Mouse (Mus musculus) left cerebral cortex, adult 6 months (tissue): ENCODE data around the gene Arf3. TPM values are rescaled to one million over a fixed set of nuclear protein-coding genes. Genes with fewer than 3 reads are reported as not detected.

Source experiments
- long read RNA-seq, 2 experiments: library from polyadenylated mRNA; unstranded; transcript quantifications; one replicate each; pipeline ENCODE4 v2.0.0; 2019 to 2020
- polyA plus RNA-seq: library from polyadenylated mRNA; unstranded; fragments of <200 nt; fragmentation: Nextera tagmentation; gene quantifications from 2 replicates; pipeline ENCODE4 v1.2.3, GENCODE M21; 2021

Gene Arf3
- 83.7 and 260 TPM in 2 replicates for polyA plus RNA-seq
- long read RNA-seq, experiment 1, full-length matches to known transcripts: 123 of 629 reads
- long read RNA-seq, experiment 1, partial matches to known transcripts: 80 of 629 reads
- long read RNA-seq, experiment 1, other reads (novel, unspliced or antisense): 426 of 629 reads
- long read RNA-seq, experiment 2, full-length matches to known transcripts: 7 of 251 reads
- long read RNA-seq, experiment 2, partial matches to known transcripts: 9 of 251 reads
- long read RNA-seq, experiment 2, other reads (novel, unspliced or antisense): 235 of 251 reads

GRCm38 (mm10) chr15:98762670-98763529, at the start of gene Arf3:
TSS of gene Arf3 (minus strand) at chr15:98763214.

GRCm38 (mm10) chr15:98809390-98809789, 46.4 kb upstream of the Arf3 start, which contains the start of gene Ddn:
TSS of gene Ddn (minus strand) at chr15:98809490.

GRCm38 (mm10) chr15:98789661-98790535, 26.9 kb upstream of the Arf3 start, which contains the start of gene Wnt1:
TSS of gene Wnt1 (plus strand) at chr15:98789857.

GRCm38 (mm10) chr15:98777762-98778161, 14.7 kb upstream of the Arf3 start, which contains the start of gene Wnt10b:
TSS of gene Wnt10b (minus strand) at chr15:98778150.

GRCm38 (mm10) chr15:98727443-98728321, 35.3 kb downstream of the Arf3 start, which contains the start of gene Fkbp11:
TSS of gene Fkbp11 (minus strand) at chr15:98728198.

GRCm38 (mm10) chr15:98707766-98708372, 55.1 kb downstream of the Arf3 start, which contains the start of gene Ccdc65:
TSS of gene Ccdc65 (plus strand) at chr15:98708207.

Other genes with a start within 250 kb of the Arf3 start
- gene Kansl2, start 228.9 kb downstream of the Arf3 start, polyA plus RNA-seq: 39.2 and 43.9 TPM in 2 replicates
- 21.6 and 24.3 TPM in 2 replicates for gene Ccnt1, start 192.3 kb downstream of the Arf3 start, polyA plus RNA-seq
- gene 4930415O20Rik, start 192.2 kb downstream of the Arf3 start, polyA plus RNA-seq: not detected in 2 replicates
- gene Adcy6, start 153.1 kb downstream of the Arf3 start, polyA plus RNA-seq: 2.3 and 3.5 TPM in 2 replicates
- gene Cacnb3, start 132.4 kb downstream of the Arf3 start, polyA plus RNA-seq: 69.9 and 113 TPM in 2 replicates
- 21.4 and 22.1 TPM in 2 replicates for gene Ddx23, start 100.3 kb downstream of the Arf3 start, polyA plus RNA-seq
- 18.2 and 20.5 TPM in 2 replicates for gene Rnd1, start 85.8 kb downstream of the Arf3 start, polyA plus RNA-seq
- 8.6 and 9.4 TPM in 2 replicates for gene Ccdc65, start 55.0 kb downstream of the Arf3 start, polyA plus RNA-seq
- 3.7 and 4.3 TPM in 2 replicates for gene Fkbp11, start 35.0 kb downstream of the Arf3 start, polyA plus RNA-seq
- gene Wnt10b, start 14.9 kb upstream of the Arf3 start, polyA plus RNA-seq: 0.10 TPM in 1 of 2 replicates, not detected in the other
- 0.93 and 1.6 TPM in 2 replicates for gene Wnt1, start 26.6 kb upstream of the Arf3 start, polyA plus RNA-seq
- gene Ddn, start 46.3 kb upstream of the Arf3 start, polyA plus RNA-seq: 59.9 and 75.6 TPM in 2 replicates
- 67.4 and 70.2 TPM in 2 replicates for gene Prkag1, start 68.3 kb upstream of the Arf3 start, polyA plus RNA-seq
- 9.8 and 13.0 TPM in 2 replicates for gene Kmt2d, start 108.0 kb upstream of the Arf3 start, polyA plus RNA-seq
- gene Rhebl1, start 131.3 kb upstream of the Arf3 start, polyA plus RNA-seq: 9.0 and 9.2 TPM in 2 replicates
- 0.10 and 0.11 TPM in 2 replicates for gene Dhh, start 135.3 kb upstream of the Arf3 start, polyA plus RNA-seq
- gene Lmbr1l, start 155.0 kb upstream of the Arf3 start, polyA plus RNA-seq: 1.4 and 1.8 TPM in 2 replicates
- gene Tuba1b, start 171.4 kb upstream of the Arf3 start, polyA plus RNA-seq: 1,314 and 1,433 TPM in 2 replicates
- gene Gm49450, start 190.3 kb upstream of the Arf3 start, polyA plus RNA-seq: not detected in 2 replicates
- 2,725 and 3,450 TPM in 2 replicates for gene Tuba1a, start 190.5 kb upstream of the Arf3 start, polyA plus RNA-seq